Mouse (Mus musculus) MEL (cell line): Measurements from ENCODE around the gene Hist1h2bc.

Source experiments
- CTCF ChIP-seq, 3 experiments: IDR thresholded peaks in 2 of 3; conservative IDR thresholded peaks in 1 of 3; 2 replicates each; pipeline ENCODE4 v1.5.1; 2011 to 2012; ENCODE audit warnings: low read length in 3 of 3, low read depth in 2 of 3, mild to moderate bottlenecking in 2 of 3, improper control_type of control experiment in 1 of 3, inconsistent platforms in 1 of 3, mixed read lengths in 1 of 3, moderate library complexity in 1 of 3; ENCODE audit not compliant: control insufficient read depth in 1 of 3, insufficient read depth in 1 of 3, poor library complexity in 1 of 3, severe bottlenecking in 1 of 3
- ELF1 ChIP-seq: IDR thresholded peaks from 2 replicates; pipeline ENCODE4 v1.6.1; 2014; ENCODE audit warnings: low read depth, mild to moderate bottlenecking, inconsistent platforms, low read length, improper control_type of control experiment, moderate library complexity
- TAL1 ChIP-seq: IDR thresholded peaks from 2 replicates; pipeline ENCODE4 v1.6.1; 2012; ENCODE audit warnings: mild to moderate bottlenecking, inconsistent platforms, low read length, moderate library complexity, mixed read lengths
- USF1 ChIP-seq: IDR thresholded peaks from 2 replicates; pipeline ENCODE4 v1.6.1; 2014; ENCODE audit warnings: low read depth, mild to moderate bottlenecking, inconsistent platforms, low read length, improper control_type of control experiment, moderate library complexity

DNA sequence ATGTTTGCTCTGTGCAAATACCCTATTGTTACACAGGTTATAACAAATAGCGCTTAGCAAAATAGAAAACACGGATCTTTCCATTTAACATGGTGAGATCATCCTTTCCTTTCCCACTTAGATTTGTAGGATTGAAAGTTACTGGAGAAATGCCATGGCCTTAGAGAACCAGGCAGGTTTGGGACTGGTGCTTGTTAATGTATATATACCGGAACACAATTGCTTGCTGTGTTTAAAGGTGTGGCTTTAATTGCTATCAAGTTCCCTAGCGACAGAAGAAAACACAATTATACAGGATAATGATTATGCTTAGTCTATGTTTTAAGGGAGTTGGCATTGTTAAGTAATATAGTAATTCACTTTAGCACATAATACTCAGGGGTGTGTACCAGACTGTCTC lies 3.2 kb downstream of the Hist1h2bc start:
- no peak for TF ChIP-seq USF1
- no peak for TF ChIP-seq TAL1
- no peak for TF ChIP-seq CTCF (IDR thresholded peaks at IDR 0.05 in 2 of 3, conservative IDR thresholded peaks at IDR 0.05 in 1 of 3; ENCODE audit: control insufficient read depth in 1 of 3, insufficient read depth in 1 of 3, low read depth in 2 of 3, low read length in 3 of 3, poor library complexity in 1 of 3, severe bottlenecking in 1 of 3)
- no peak for TF ChIP-seq ELF1
